Mouse (Mus musculus) E14TG2a.4 (cell line): Measurements from ENCODE around the gene Samd8.

Source experiments
- CTCF ChIP-seq: conservative IDR thresholded peaks from 2 replicates; pipeline ENCODE4 v1.5.1; 2014; ENCODE audit warnings: low read length
- NANOG ChIP-seq: IDR thresholded peaks from 2 replicates; pipeline ENCODE4 v1.6.1; 2014; ENCODE audit warnings: borderline replicate concordance, low read length, mixed read lengths
- POU5F1 ChIP-seq: IDR thresholded peaks from 2 replicates; pipeline ENCODE4 v1.6.1; 2014; ENCODE audit warnings: low read length, borderline replicate concordance

GRCm38 (mm10) chr14:21830876-21831767 lies 80.8 kb downstream of the Samd8 start:
- TF ChIP-seq CTCF (no peak), POU5F1 (no peak), NANOG (no peak)
